Mouse (Mus musculus) erythroblast, embryonic 14.5 days (primary cell): Measurements from ENCODE around the gene Dnpep.

Experiments
- GATA1 ChIP-seq: IDR thresholded peaks from 2 replicates; pipeline ENCODE4 v1.6.1; 2012; ENCODE audit warnings: low read length, inconsistent platforms, mixed read lengths
- TAL1 ChIP-seq: IDR thresholded peaks from 3 replicates; pipeline ENCODE4 v1.6.1; 2012; ENCODE audit warnings: low read length, inconsistent platforms, mixed read lengths

DNA sequence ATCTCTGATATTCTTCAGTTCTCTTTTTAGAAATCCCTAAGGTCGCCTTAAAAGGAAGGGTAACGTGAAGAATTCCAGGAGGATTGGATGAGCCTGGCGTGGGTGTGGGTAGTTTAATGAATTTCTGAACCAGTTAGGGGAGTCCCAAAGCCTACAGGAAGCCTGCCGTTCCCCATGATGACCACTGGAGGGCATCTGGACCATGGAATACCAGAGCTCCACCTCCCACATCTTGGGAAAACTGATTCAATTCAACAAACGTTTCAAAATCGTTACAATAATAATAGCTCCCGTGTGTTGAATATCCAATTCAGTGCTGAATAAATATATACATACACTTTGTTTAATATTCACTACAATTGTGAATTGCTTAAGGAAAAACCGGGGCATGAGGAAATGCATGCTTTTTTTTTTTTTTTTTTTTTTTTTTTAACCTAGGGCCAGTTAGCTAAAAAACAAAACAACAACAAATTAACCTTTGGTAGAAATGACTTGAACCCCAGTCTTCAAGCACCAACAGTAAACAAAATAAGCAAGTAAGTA lies 25.2 kb upstream of the Dnpep start:
- TF ChIP-seq GATA1 (no peak), TAL1 (no peak)
